Mouse (Mus musculus): ENCODE measurements at regions not wholly inside any gene's neighbourhood (a gene's known extent, or its start where the extent isn't known, plus 50 kb on each side); places are given as distances from the start of the nearest gene placed in this dataset.
A peak's percentile ranks its signal among the peaks of the same experiment; 100 is the strongest.

GRCm38 (mm10) chr3:40120298-40120875 lies 410.7 kb upstream of the Intu start:
- H3K9me3 ChIP-seq (replicated peaks; ENCODE audit: control insufficient read depth, insufficient read depth, low read length, poor library complexity, severe bottlenecking), result no peaks in the 10 kb centered on the region
- H3K4me3 ChIP-seq (ENCODE audit: low read depth, low read length), result no peak overlapping the region
- no peak overlapping the region for H3K9ac ChIP-seq (ENCODE audit: low read depth, poor library complexity, severe bottlenecking)
- no peaks in the 10 kb centered on the region for H3K36me3 ChIP-seq (ENCODE audit: control insufficient read depth, insufficient read depth, low read length, poor library complexity, severe bottlenecking)
- peak; percentile 63 for TF ChIP-seq CTCF (IDR thresholded peaks at IDR 0.05; ENCODE audit: low read depth, low read length)
- TF ChIP-seq POLR2A (IDR thresholded peaks at IDR 0.05; ENCODE audit: insufficient read depth, low read length), result no peak
- no peak overlapping the region for H3K27ac ChIP-seq (ENCODE audit: insufficient read depth, low read length)
- no peaks in the 10 kb centered on the region for H3K27me3 ChIP-seq (ENCODE audit: control insufficient read depth, insufficient read depth, low read length, poor library complexity, severe bottlenecking)
- no peaks in the 10 kb centered on the region for H3K4me1 ChIP-seq (ENCODE audit: control insufficient read depth, insufficient read depth, low read length)

GRCm38 (mm10) chr3:40123558-40124236 lies 407.4 kb upstream of the Intu start:
- H3K9ac ChIP-seq (ENCODE audit: low read depth, poor library complexity, severe bottlenecking), result no peak overlapping the region
- TF ChIP-seq POLR2A (IDR thresholded peaks at IDR 0.05; ENCODE audit: insufficient read depth, low read length) (no peak), EP300 (IDR thresholded peaks at IDR 0.05; ENCODE audit: insufficient read depth, low read depth, low read length) (no peak), CTCF (IDR thresholded peaks at IDR 0.05; ENCODE audit: low read depth, low read length) (no peak)
- H3K4me1 ChIP-seq (ENCODE audit: control insufficient read depth, insufficient read depth, low read length), result no peaks in the 10 kb centered on the region
- H3K4me3 ChIP-seq (ENCODE audit: low read depth, low read length), result no peak overlapping the region
- H3K27me3 ChIP-seq (ENCODE audit: control insufficient read depth, insufficient read depth, low read length, poor library complexity, severe bottlenecking), result no peaks in the 10 kb centered on the region
- H3K36me3 ChIP-seq (ENCODE audit: control insufficient read depth, insufficient read depth, low read length, poor library complexity, severe bottlenecking), result no peaks in the 10 kb centered on the region
- H3K9me3 ChIP-seq (replicated peaks; ENCODE audit: control insufficient read depth, insufficient read depth, low read length, poor library complexity, severe bottlenecking), result no peaks in the 10 kb centered on the region
- no peak overlapping the region for H3K27ac ChIP-seq (ENCODE audit: insufficient read depth, low read length)

GRCm38 (mm10) chr3:40126903-40127302 lies 404.2 kb upstream of the Intu start:
- no peaks in the 10 kb centered on the region for H3K27me3 ChIP-seq (ENCODE audit: control insufficient read depth, insufficient read depth, low read length, poor library complexity, severe bottlenecking)
- no peaks in the 10 kb centered on the region for H3K4me1 ChIP-seq (ENCODE audit: control insufficient read depth, insufficient read depth, low read length)
- H3K9ac ChIP-seq (ENCODE audit: low read depth, poor library complexity, severe bottlenecking), result no peak overlapping the region
- TF ChIP-seq POLR2A (IDR thresholded peaks at IDR 0.05; ENCODE audit: insufficient read depth, low read length), result no peak
- TF ChIP-seq EP300 (IDR thresholded peaks at IDR 0.05; ENCODE audit: insufficient read depth, low read depth, low read length), result no peak
- TF ChIP-seq CTCF (IDR thresholded peaks at IDR 0.05; ENCODE audit: low read depth, low read length), result no peak
- H3K27ac ChIP-seq (ENCODE audit: insufficient read depth, low read length), result no peak overlapping the region
- no peak overlapping the region for H3K4me3 ChIP-seq (ENCODE audit: low read depth, low read length)
- H3K36me3 ChIP-seq (ENCODE audit: control insufficient read depth, insufficient read depth, low read length, poor library complexity, severe bottlenecking), result no peaks in the 10 kb centered on the region
- H3K9me3 ChIP-seq (replicated peaks; ENCODE audit: control insufficient read depth, insufficient read depth, low read length, poor library complexity, severe bottlenecking), result no peaks in the 10 kb centered on the region

- H3K9ac ChIP-seq (ENCODE audit: low read depth, poor library complexity, severe bottlenecking), result no peak overlapping the region
- no peaks in the 10 kb centered on the region for H3K36me3 ChIP-seq (ENCODE audit: control insufficient read depth, insufficient read depth, low read length, poor library complexity, severe bottlenecking)
- H3K27ac ChIP-seq (ENCODE audit: insufficient read depth, low read length), result no peak overlapping the region
- no peaks in the 10 kb centered on the region for H3K9me3 ChIP-seq (replicated peaks; ENCODE audit: control insufficient read depth, insufficient read depth, low read length, poor library complexity, severe bottlenecking)
- TF ChIP-seq CTCF (IDR thresholded peaks at IDR 0.05; ENCODE audit: low read depth, low read length) (no peak), EP300 (IDR thresholded peaks at IDR 0.05; ENCODE audit: insufficient read depth, low read depth, low read length) (no peak), POLR2A (IDR thresholded peaks at IDR 0.05; ENCODE audit: insufficient read depth, low read length) (no peak)
- no peaks in the 10 kb centered on the region for H3K27me3 ChIP-seq (ENCODE audit: control insufficient read depth, insufficient read depth, low read length, poor library complexity, severe bottlenecking)
- H3K4me1 ChIP-seq (ENCODE audit: control insufficient read depth, insufficient read depth, low read length), result no peaks in the 10 kb centered on the region
- no peak overlapping the region for H3K4me3 ChIP-seq (ENCODE audit: low read depth, low read length)
These were observed 400.1 kb upstream of the Intu start for GRCm38 (mm10) chr3:40130858-40131584.

GRCm38 (mm10) chr3:40138671-40139070 lies 392.4 kb upstream of the Intu start:
- no peak overlapping the region for H3K27ac ChIP-seq (ENCODE audit: insufficient read depth, low read length)
- H3K27me3 ChIP-seq (ENCODE audit: control insufficient read depth, insufficient read depth, low read length, poor library complexity, severe bottlenecking), result no peaks in the 10 kb centered on the region; the same call in 1 of the 2 replicates
- no peaks in the 10 kb centered on the region for H3K4me1 ChIP-seq (ENCODE audit: control insufficient read depth, insufficient read depth, low read length)
- no peaks in the 10 kb centered on the region for H3K36me3 ChIP-seq (ENCODE audit: control insufficient read depth, insufficient read depth, low read length, poor library complexity, severe bottlenecking)
- H3K9me3 ChIP-seq (replicated peaks; ENCODE audit: control insufficient read depth, insufficient read depth, low read length, poor library complexity, severe bottlenecking), result no peaks in the 10 kb centered on the region
- no peak overlapping the region for H3K9ac ChIP-seq (ENCODE audit: low read depth, poor library complexity, severe bottlenecking)
- H3K4me3 ChIP-seq (ENCODE audit: low read depth, low read length), result no peak overlapping the region
- TF ChIP-seq POLR2A (IDR thresholded peaks at IDR 0.05; ENCODE audit: insufficient read depth, low read length) (no peak), EP300 (IDR thresholded peaks at IDR 0.05; ENCODE audit: insufficient read depth, low read depth, low read length) (no peak), CTCF (IDR thresholded peaks at IDR 0.05; ENCODE audit: low read depth, low read length) (no peak)

- Histone ChIP-seq H3K9me3 (replicated peaks; ENCODE audit: control insufficient read depth, insufficient read depth, low read length, poor library complexity, severe bottlenecking) (no peaks in the 10 kb centered on the region), H3K9ac (ENCODE audit: low read depth, poor library complexity, severe bottlenecking) (no peak overlapping the region), H3K36me3 (ENCODE audit: control insufficient read depth, insufficient read depth, low read length, poor library complexity, severe bottlenecking) (no peaks in the 10 kb centered on the region), H3K27me3 (ENCODE audit: control insufficient read depth, insufficient read depth, low read length, poor library complexity, severe bottlenecking) (no peaks in the 10 kb centered on the region; the same call in 1 of the 2 replicates), H3K4me1 (ENCODE audit: control insufficient read depth, insufficient read depth, low read length) (no peaks in the 10 kb centered on the region), H3K4me3 (ENCODE audit: low read depth, low read length) (no peak overlapping the region), H3K27ac (ENCODE audit: insufficient read depth, low read length) (no peak overlapping the region)
- no peak for TF ChIP-seq POLR2A (IDR thresholded peaks at IDR 0.05; ENCODE audit: insufficient read depth, low read length)
- TF ChIP-seq CTCF (IDR thresholded peaks at IDR 0.05; ENCODE audit: low read depth, low read length), result no peak
- no peak for TF ChIP-seq EP300 (IDR thresholded peaks at IDR 0.05; ENCODE audit: insufficient read depth, low read depth, low read length)
These were observed 388.9 kb upstream of the Intu start for GRCm38 (mm10) chr3:40142229-40142628.
